Mouse (Mus musculus): ENCODE measurements around the gene Focad.

Focad gene

GRCm38 (mm10) chr4:88094062-88094767, at the start of gene Focad:
Focad (plus strand) TSS chr4:88094629.
- DNase-seq: peak; percentile 98 to 99

- DNase-seq: no peak
These were observed 49.3 kb upstream of the Focad start for GRCm38 (mm10) chr4:88045151-88045550.

GRCm38 (mm10) chr4:88046280-88046679, 48.1 kb upstream of the Focad start:
- no peak for DNase-seq

GRCm38 (mm10) chr4:88075388-88075787, 19.0 kb upstream of the Focad start:
- no peak for DNase-seq

- DNase-seq: no peak
These were observed 15.4 kb upstream of the Focad start for GRCm38 (mm10) chr4:88078983-88079382.

- DNase-seq: no peak
These were observed 13.0 kb upstream of the Focad start for GRCm38 (mm10) chr4:88081417-88081816.

GRCm38 (mm10) chr4:88081885-88082284, 12.5 kb upstream of the Focad start:
- no peak for DNase-seq

GRCm38 (mm10) chr4:88082381-88082780, 12.0 kb upstream of the Focad start:
- DNase-seq: no peak

- no peak for DNase-seq
These were observed 10.6 kb upstream of the Focad start for GRCm38 (mm10) chr4:88083781-88084180.

GRCm38 (mm10) chr4:88090316-88090715, 4.1 kb upstream of the Focad start:
- DNase-seq: peak; percentile 61 to 76

- DNase-seq: no peak
These were observed 465 bp downstream of the Focad start for GRCm38 (mm10) chr4:88094768-88095420.

GRCm38 (mm10) chr4:88095693-88096092, 1.3 kb downstream of the Focad start:
- DNase-seq: no peak

GRCm38 (mm10) chr4:88108585-88108984, 14.2 kb downstream of the Focad start:
- no peak for DNase-seq

- no peak for DNase-seq
These were observed 22.9 kb downstream of the Focad start for GRCm38 (mm10) chr4:88117331-88117730.

- DNase-seq: no peak
These were observed 23.5 kb downstream of the Focad start for GRCm38 (mm10) chr4:88117942-88118341.

GRCm38 (mm10) chr4:88118750-88119395, 24.4 kb downstream of the Focad start:
- no peak for DNase-seq

GRCm38 (mm10) chr4:88120091-88120490, 25.7 kb downstream of the Focad start:
- no peak for DNase-seq

GRCm38 (mm10) chr4:88122472-88122871, 28.0 kb downstream of the Focad start:
- DNase-seq: no peak

GRCm38 (mm10) chr4:88135936-88136335, 41.5 kb downstream of the Focad start:
- DNase-seq: no peak

GRCm38 (mm10) chr4:88136528-88136927, 42.1 kb downstream of the Focad start:
- no peak for DNase-seq

GRCm38 (mm10) chr4:88138366-88138917, 44.0 kb downstream of the Focad start:
- DNase-seq: no peak

GRCm38 (mm10) chr4:88149462-88149861, 55.0 kb downstream of the Focad start:
- DNase-seq: no peak

- peak in 1 of 2 experiments; percentile 12 for DNase-seq
These were observed 61.2 kb downstream of the Focad start for GRCm38 (mm10) chr4:88155490-88156160.

Measured in cerebellum, adult 18-20 months (tissue).